Mouse (Mus musculus): Measurements from ENCODE around the gene Pcyox1. TPM values are rescaled to one million over a fixed set of nuclear protein-coding genes. Genes with fewer than 3 reads are reported as not detected.

Pcyox1 gene
- polyA plus RNA-seq, 1 experiment, result 10.3 TPM

DNA sequence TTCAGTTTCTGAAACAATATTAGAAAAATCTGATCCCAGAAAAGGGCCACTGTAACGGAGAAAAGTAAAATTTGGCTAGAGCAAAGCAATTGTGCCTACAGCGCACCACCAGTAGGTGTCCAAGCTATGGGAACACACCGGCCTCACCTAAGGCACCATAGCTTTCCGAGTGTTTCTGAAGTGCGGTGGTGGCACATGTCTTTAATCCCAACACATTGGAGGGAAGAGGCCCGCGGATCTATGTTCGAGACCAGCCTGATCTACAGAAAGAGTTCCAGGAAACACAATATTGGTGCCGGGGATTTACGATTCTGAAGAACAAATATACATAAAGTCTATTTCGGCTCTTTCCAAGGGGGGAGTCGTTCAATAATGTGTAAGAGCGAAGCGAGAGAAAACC is 40.8 kb upstream of the Pcyox1 start:
- no peak for TF ChIP-seq POLR2A (IDR thresholded peaks at IDR 0.05; ENCODE audit: low read depth, low read length)
- TF ChIP-seq CTCF (IDR thresholded peaks at IDR 0.05; ENCODE audit: extremely low read depth, insufficient read depth, insufficient read length, insufficient replicate concordance), result peak; percentile 34; the same call in 1 of the 2 replicates
- Histone ChIP-seq H3K4me1 (ENCODE audit: control insufficient read depth, insufficient read depth, insufficient read length) (no peaks in the 10 kb centered on the region), H3K36me3 (ENCODE audit: control insufficient read depth, insufficient read depth, low read length) (peaks cover 2% of the 10 kb centered on the region), H3K27me3 (ENCODE audit: control insufficient read depth, insufficient read depth, low read length) (no peaks in the 10 kb centered on the region), H3K27ac (ENCODE audit: insufficient read depth, low read length) (peak overlapping the region; percentile 100), H3K4me3 (ENCODE audit: extremely low read depth, insufficient read depth, insufficient read length) (peak overlapping the region; percentile 99)
- peak; percentile 48 to 62 for DNase-seq (ENCODE audit: low read depth in 1 of 2, low spot score in 2 of 2)
- WGBS, result 2% methylated on average over 14 of the region's 14 CpGs

DNA sequence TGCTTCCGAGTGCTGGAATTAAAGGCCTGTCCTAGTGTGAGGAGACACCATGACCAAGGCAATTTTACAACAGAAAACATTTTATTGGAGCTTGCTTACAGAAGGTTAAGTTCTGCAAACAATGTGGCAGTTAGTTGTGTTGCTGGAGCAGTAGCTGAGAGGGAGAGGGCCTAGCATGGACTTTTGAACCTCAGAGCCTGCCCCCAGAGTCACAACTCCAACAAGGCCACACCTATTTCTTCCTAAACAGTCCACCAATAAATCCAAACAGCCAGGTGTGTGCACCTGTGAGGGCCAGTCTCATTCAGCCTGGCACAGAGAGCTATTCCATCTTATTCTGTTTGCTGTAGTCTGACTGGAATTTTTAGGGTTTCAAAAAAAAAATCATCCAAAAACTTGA is 36.7 kb upstream of the Pcyox1 start:
- WGBS, result 92% methylated on average over 1 of the region's 1 CpGs
- H3K27me3 ChIP-seq (ENCODE audit: control insufficient read depth, insufficient read depth, low read length), result no peaks in the 10 kb centered on the region
- H3K36me3 ChIP-seq (ENCODE audit: control insufficient read depth, insufficient read depth, low read length), result peaks cover 10% of the 10 kb centered on the region
- H3K4me3 ChIP-seq (ENCODE audit: extremely low read depth, insufficient read depth, insufficient read length), result no peak overlapping the region
- H3K4me1 ChIP-seq (ENCODE audit: control insufficient read depth, insufficient read depth, insufficient read length), result no peaks in the 10 kb centered on the region
- TF ChIP-seq CTCF (IDR thresholded peaks at IDR 0.05; ENCODE audit: extremely low read depth, insufficient read depth, insufficient read length, insufficient replicate concordance) (no peak), POLR2A (IDR thresholded peaks at IDR 0.05; ENCODE audit: low read depth, low read length) (no peak)
- no peak overlapping the region for H3K27ac ChIP-seq (ENCODE audit: insufficient read depth, low read length)
- DNase-seq (ENCODE audit: low read depth in 1 of 2, low spot score in 2 of 2), result no peak

DNA sequence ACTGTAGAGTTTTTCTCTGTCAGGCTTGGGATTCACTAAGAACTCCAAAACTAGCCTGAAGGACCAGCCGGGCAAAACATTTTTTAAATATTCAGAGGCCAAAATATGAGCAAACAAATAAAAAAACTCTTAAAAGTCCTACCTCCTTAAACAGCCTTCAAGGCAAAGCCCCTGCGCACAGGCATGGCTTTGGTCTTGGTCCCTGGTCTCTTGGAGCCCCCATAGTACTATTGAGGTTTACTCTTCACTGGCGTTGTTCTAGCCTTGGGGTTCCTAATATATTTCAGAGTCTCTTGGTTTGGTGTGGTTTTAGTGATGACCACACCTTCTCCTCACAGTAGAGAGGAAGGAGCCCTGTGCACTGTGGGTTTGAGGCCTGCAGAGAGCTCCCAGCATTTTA is 34.6 kb upstream of the Pcyox1 start:
- no peak for TF ChIP-seq CTCF (IDR thresholded peaks at IDR 0.05; ENCODE audit: extremely low read depth, insufficient read depth, insufficient read length, insufficient replicate concordance)
- TF ChIP-seq POLR2A (IDR thresholded peaks at IDR 0.05; ENCODE audit: low read depth, low read length), result no peak
- Histone ChIP-seq H3K27me3 (ENCODE audit: control insufficient read depth, insufficient read depth, low read length) (no peaks in the 10 kb centered on the region), H3K36me3 (ENCODE audit: control insufficient read depth, insufficient read depth, low read length) (peaks cover 19% of the 10 kb centered on the region), H3K4me1 (ENCODE audit: control insufficient read depth, insufficient read depth, insufficient read length) (no peaks in the 10 kb centered on the region), H3K27ac (ENCODE audit: insufficient read depth, low read length) (no peak overlapping the region), H3K4me3 (ENCODE audit: extremely low read depth, insufficient read depth, insufficient read length) (no peak overlapping the region)
- WGBS, result 89% methylated on average over 3 of the region's 3 CpGs
- DNase-seq (ENCODE audit: low read depth in 1 of 2, low spot score in 2 of 2), result no peak

DNA sequence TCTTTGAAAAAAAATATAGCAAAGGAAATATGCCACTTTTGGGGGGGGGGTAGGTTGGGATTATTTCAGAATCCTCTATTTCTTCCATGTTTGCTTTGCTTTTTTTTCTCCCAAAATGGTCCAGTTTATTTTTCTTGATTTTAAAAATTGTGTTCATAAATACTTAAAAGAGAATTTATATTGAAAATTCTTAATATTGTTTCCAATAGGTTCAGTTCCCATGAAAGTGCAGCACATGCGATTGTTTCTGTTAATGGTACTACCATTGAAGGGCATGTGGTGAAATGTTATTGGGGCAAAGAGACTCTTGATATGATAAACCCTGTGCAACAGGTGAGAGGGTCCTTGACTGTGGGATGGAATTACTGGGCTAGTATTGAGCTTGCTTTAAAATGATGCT is 29.4 kb upstream of the Pcyox1 start, which contains the start of gene Gm44790:
Gene Gm44790, plus strand, starts transcription at position 301 of the 400 bp plus-strand sequence.
- no peak for TF ChIP-seq POLR2A (IDR thresholded peaks at IDR 0.05; ENCODE audit: low read depth, low read length)
- TF ChIP-seq CTCF (IDR thresholded peaks at IDR 0.05; ENCODE audit: extremely low read depth, insufficient read depth, insufficient read length, insufficient replicate concordance), result no peak
- Histone ChIP-seq H3K27me3 (ENCODE audit: control insufficient read depth, insufficient read depth, low read length) (no peaks in the 10 kb centered on the region), H3K4me1 (ENCODE audit: control insufficient read depth, insufficient read depth, insufficient read length) (no peaks in the 10 kb centered on the region), H3K27ac (ENCODE audit: insufficient read depth, low read length) (no peak within 1 kb of the TSS), H3K36me3 (ENCODE audit: control insufficient read depth, insufficient read depth, low read length) (peaks cover 31% of the 10 kb centered on the region), H3K4me3 (ENCODE audit: extremely low read depth, insufficient read depth, insufficient read length) (no peak within 1 kb of the TSS)
- DNase-seq (ENCODE audit: low read depth in 1 of 2, low spot score in 2 of 2), result no peak
- whole genome bisulfite sequencing, result 88% methylated on average over 1 of the region's 1 CpGs

DNA sequence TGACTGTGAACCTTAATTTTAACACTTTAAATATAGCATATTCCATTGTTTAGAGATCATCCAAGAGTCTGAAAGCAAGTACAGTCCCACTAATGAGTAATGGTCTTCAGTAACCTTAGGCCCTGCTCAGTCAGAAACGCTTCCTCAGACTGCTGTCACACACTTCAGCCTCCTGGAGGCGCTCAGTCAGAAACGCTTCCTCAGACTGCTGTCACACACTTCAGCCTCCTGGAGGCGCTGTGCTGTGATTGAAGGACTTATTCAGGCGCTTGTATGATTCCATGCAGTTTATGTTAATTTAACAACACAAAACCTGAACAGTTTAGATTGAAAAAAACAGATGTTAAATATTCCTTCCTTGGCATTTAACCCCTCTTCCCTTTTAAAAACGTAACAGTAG is 23.5 kb upstream of the Pcyox1 start:
- peak; percentile 3; the same call in 1 of the 2 replicates for TF ChIP-seq CTCF (IDR thresholded peaks at IDR 0.05; ENCODE audit: extremely low read depth, insufficient read depth, insufficient read length, insufficient replicate concordance)
- TF ChIP-seq POLR2A (IDR thresholded peaks at IDR 0.05; ENCODE audit: low read depth, low read length), result no peak
- Histone ChIP-seq H3K4me3 (ENCODE audit: extremely low read depth, insufficient read depth, insufficient read length) (no peak overlapping the region), H3K36me3 (ENCODE audit: control insufficient read depth, insufficient read depth, low read length) (peaks cover 38% of the 10 kb centered on the region), H3K27ac (ENCODE audit: insufficient read depth, low read length) (no peak overlapping the region), H3K27me3 (ENCODE audit: control insufficient read depth, insufficient read depth, low read length) (no peaks in the 10 kb centered on the region), H3K4me1 (ENCODE audit: control insufficient read depth, insufficient read depth, insufficient read length) (no peaks in the 10 kb centered on the region)
- 93% methylated on average over 6 of the region's 6 CpGs for WGBS
- no peak for DNase-seq (ENCODE audit: low read depth in 1 of 2, low spot score in 2 of 2)

DNA sequence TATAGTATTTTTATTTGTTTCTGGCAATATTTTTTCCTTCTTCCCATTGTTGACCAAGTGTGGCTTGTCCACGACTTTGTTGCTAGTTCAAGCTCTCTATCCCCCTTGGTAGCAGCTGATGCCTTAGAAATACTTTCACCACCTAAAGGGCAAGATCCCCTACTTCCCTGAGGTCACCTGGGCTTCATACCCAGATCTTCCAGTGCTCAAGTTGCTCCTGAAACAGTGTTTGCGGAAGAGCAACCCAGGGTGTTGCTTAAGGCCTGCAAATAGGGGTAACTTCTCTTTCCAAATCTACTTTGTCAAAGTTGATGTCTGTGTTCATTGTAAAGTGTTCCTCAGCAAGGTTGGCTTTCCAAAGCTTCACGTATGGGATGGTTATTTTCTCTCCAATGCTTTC is 22.3 kb upstream of the Pcyox1 start:
- no peak for TF ChIP-seq POLR2A (IDR thresholded peaks at IDR 0.05; ENCODE audit: low read depth, low read length)
- TF ChIP-seq CTCF (IDR thresholded peaks at IDR 0.05; ENCODE audit: extremely low read depth, insufficient read depth, insufficient read length, insufficient replicate concordance), result no peak
- no peak overlapping the region for H3K4me3 ChIP-seq (ENCODE audit: extremely low read depth, insufficient read depth, insufficient read length)
- no peaks in the 10 kb centered on the region for H3K27me3 ChIP-seq (ENCODE audit: control insufficient read depth, insufficient read depth, low read length)
- DNase-seq (ENCODE audit: low read depth in 1 of 2, low spot score in 2 of 2), result no peak
- no peaks in the 10 kb centered on the region for H3K4me1 ChIP-seq (ENCODE audit: control insufficient read depth, insufficient read depth, insufficient read length)
- H3K36me3 ChIP-seq (ENCODE audit: control insufficient read depth, insufficient read depth, low read length), result peaks cover 35% of the 10 kb centered on the region
- H3K27ac ChIP-seq (ENCODE audit: insufficient read depth, low read length), result no peak overlapping the region
- 90% methylated on average over 3 of the region's 3 CpGs for WGBS

DNA sequence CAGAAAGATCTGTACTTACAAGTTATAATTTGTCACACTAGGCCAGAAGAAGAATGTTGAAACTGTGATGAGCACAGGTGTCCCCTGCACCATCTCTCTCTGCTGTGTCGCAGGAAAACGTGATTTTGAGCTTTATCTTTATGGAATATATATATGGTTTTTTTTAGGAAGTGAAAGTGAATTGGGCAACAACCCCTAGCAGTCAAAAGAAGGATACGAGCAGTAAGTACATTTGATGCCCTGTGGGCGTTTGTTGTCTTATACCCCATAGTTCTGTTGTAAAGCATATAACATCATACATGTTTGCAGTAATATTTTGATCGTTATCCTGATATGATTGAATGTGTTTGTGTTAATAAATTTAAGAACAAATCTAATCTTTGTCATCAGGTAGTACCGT is 21.8 kb upstream of the Pcyox1 start:
- Histone ChIP-seq H3K4me3 (ENCODE audit: extremely low read depth, insufficient read depth, insufficient read length) (no peak overlapping the region), H3K27me3 (ENCODE audit: control insufficient read depth, insufficient read depth, low read length) (no peaks in the 10 kb centered on the region), H3K4me1 (ENCODE audit: control insufficient read depth, insufficient read depth, insufficient read length) (no peaks in the 10 kb centered on the region), H3K27ac (ENCODE audit: insufficient read depth, low read length) (no peak overlapping the region), H3K36me3 (ENCODE audit: control insufficient read depth, insufficient read depth, low read length) (peaks cover 33% of the 10 kb centered on the region)
- 64% methylated on average over 6 of the region's 6 CpGs for WGBS
- DNase-seq (ENCODE audit: low read depth in 1 of 2, low spot score in 2 of 2), result no peak
- TF ChIP-seq POLR2A (IDR thresholded peaks at IDR 0.05; ENCODE audit: low read depth, low read length), result no peak
- no peak for TF ChIP-seq CTCF (IDR thresholded peaks at IDR 0.05; ENCODE audit: extremely low read depth, insufficient read depth, insufficient read length, insufficient replicate concordance)

All from spleen, adult 2 months (tissue).